Mouse (Mus musculus): Measurements from ENCODE around the gene Shisa6. TPM values are rescaled to one million over a fixed set of nuclear protein-coding genes. Genes with fewer than 3 reads are reported as not detected.

The Shisa6 gene
- 0.15 TPM for polyA plus RNA-seq (2014; fragmentation: Illumina TruSeq; extraction: RNeasy Lipid Tissue Mini Kit (QIAGEN cat#74804); ENCODE audit: low read depth, low replicate concordance)

GRCm38 (mm10) chr11:66525371-66526045, at the start of gene Shisa6:
Shisa6 (minus strand) TSS chr11:66525964.

GRCm38 (mm10) chr11:66167801-66168651, 357.7 kb downstream of the Shisa6 start, which contains the start of gene Dnah9:
Dnah9 (minus strand) TSS chr11:66168551.

Measured in testis, adult 10 weeks (tissue).